Mouse (Mus musculus) ES-E14 (cell line): ENCODE results near the gene Slc3a2.

Experiments
- CHD2 ChIP-seq: IDR thresholded peaks from 2 replicates; pipeline ENCODE4 v1.6.1; 2014; ENCODE audit warnings: mild to moderate bottlenecking, low read depth, low read length, inconsistent platforms
- ZNF384 ChIP-seq: IDR thresholded peaks from 2 replicates; pipeline ENCODE4 v1.6.1; 2012; ENCODE audit warnings: low read depth, low read length, inconsistent platforms

DNA sequence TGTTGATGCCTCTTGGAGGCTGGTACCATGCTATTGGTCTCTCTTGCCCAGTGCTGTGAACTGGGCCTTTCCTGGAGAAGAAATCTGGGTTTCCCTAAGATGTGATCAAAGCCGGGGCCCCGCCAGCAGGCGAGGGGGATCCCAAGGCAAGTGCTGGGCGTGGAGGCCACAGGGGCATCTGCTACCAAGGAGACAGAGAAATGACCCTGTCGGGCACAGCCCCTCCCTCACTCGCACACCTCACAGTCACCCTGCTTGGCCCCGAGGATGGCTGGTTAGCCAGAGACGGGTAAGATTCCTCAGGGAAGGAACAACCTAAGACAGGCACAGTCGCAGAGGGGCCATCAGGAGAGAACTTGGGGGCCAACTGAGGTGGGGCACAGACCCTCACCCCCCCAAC is 42.4 kb upstream of the Slc3a2 start:
- TF ChIP-seq CHD2 (no peak), ZNF384 (no peak)
